Mouse (Mus musculus): ENCODE measurements around the gene Hps4. TPM values are rescaled to one million over a fixed set of nuclear protein-coding genes. Genes with fewer than 3 reads are reported as not detected.

Gene Hps4
- total RNA-seq, 2 experiments from 2014 or later = 25.2 to 30.6 TPM

- DNase-seq (ENCODE audit: low spot score in 2 of 2) = no peak
Observed at GRCm38 (mm10) chr5:112364184-112364797, 21.4 kb downstream of the Hps4 start.

GRCm38 (mm10) chr5:112366879-112367278 lies 24.0 kb downstream of the Hps4 start:
- DNase-seq (ENCODE audit: low spot score in 2 of 2) = peak in 1 of 2 experiments; percentile 20

- peak in 1 of 2 experiments; percentile 8 for DNase-seq (ENCODE audit: low spot score in 2 of 2)
Observed at GRCm38 (mm10) chr5:112367338-112367737, 24.5 kb downstream of the Hps4 start.

- peak in 1 of 2 experiments; percentile 7 for DNase-seq (ENCODE audit: low spot score in 2 of 2)
Observed at GRCm38 (mm10) chr5:112367929-112368328, 25.0 kb downstream of the Hps4 start.

GRCm38 (mm10) chr5:112368666-112369065 lies 25.8 kb downstream of the Hps4 start:
- no peak for DNase-seq (ENCODE audit: low spot score in 2 of 2)

GRCm38 (mm10) chr5:112369326-112369725 lies 26.4 kb downstream of the Hps4 start:
- no peak for DNase-seq (ENCODE audit: low spot score in 2 of 2)

- no peak for DNase-seq (ENCODE audit: low spot score in 2 of 2)
Observed at GRCm38 (mm10) chr5:112370236-112370813, 27.4 kb downstream of the Hps4 start.

GRCm38 (mm10) chr5:112371933-112372332 lies 29.1 kb downstream of the Hps4 start:
- DNase-seq (ENCODE audit: low spot score in 2 of 2) = peak; percentile 67 to 75

GRCm38 (mm10) chr5:112376111-112376510 lies 33.2 kb downstream of the Hps4 start:
- DNase-seq (ENCODE audit: low spot score in 2 of 2) = no peak

GRCm38 (mm10) chr5:112377380-112377779 lies 34.5 kb downstream of the Hps4 start:
- DNase-seq (ENCODE audit: low spot score in 2 of 2) = no peak

GRCm38 (mm10) chr5:112378716-112379115 lies 35.8 kb downstream of the Hps4 start:
- DNase-seq (ENCODE audit: low spot score in 2 of 2) = no peak

- no peak for DNase-seq (ENCODE audit: low spot score in 2 of 2)
Observed at GRCm38 (mm10) chr5:112381154-112381553, 38.3 kb downstream of the Hps4 start.

- no peak for DNase-seq (ENCODE audit: low spot score in 2 of 2)
Observed at GRCm38 (mm10) chr5:112382042-112382441, 39.2 kb downstream of the Hps4 start.

GRCm38 (mm10) chr5:112382641-112383330 lies 39.9 kb downstream of the Hps4 start:
- peak; percentile 61 to 67 for DNase-seq (ENCODE audit: low spot score in 2 of 2)

- DNase-seq (ENCODE audit: low spot score in 2 of 2) = no peak
Observed at GRCm38 (mm10) chr5:112384805-112385472, 42.1 kb downstream of the Hps4 start.

- DNase-seq (ENCODE audit: low spot score in 2 of 2) = no peak
Observed at GRCm38 (mm10) chr5:112385973-112386372, 43.1 kb downstream of the Hps4 start.

GRCm38 (mm10) chr5:112389352-112389751 lies 46.5 kb downstream of the Hps4 start:
- no peak for DNase-seq (ENCODE audit: low spot score in 2 of 2)

- no peak for DNase-seq (ENCODE audit: low spot score in 2 of 2)
Observed at GRCm38 (mm10) chr5:112391002-112391401, 48.1 kb downstream of the Hps4 start.

- no peak for DNase-seq (ENCODE audit: low spot score in 2 of 2)
Observed at GRCm38 (mm10) chr5:112391676-112392323, 48.9 kb downstream of the Hps4 start.

- DNase-seq (ENCODE audit: low spot score in 2 of 2) = no peak
Observed at GRCm38 (mm10) chr5:112393741-112394414, 51.0 kb downstream of the Hps4 start.

GRCm38 (mm10) chr5:112394415-112394763 lies 51.5 kb downstream of the Hps4 start:
- no peak for DNase-seq (ENCODE audit: low spot score in 2 of 2)
